Mouse (Mus musculus) E14TG2a.4 (cell line): ENCODE results near the gene Src.
A peak's percentile ranks its signal among the peaks of the same experiment; 100 is the strongest.

Source experiments
- CTCF ChIP-seq: conservative IDR thresholded peaks from 2 replicates; pipeline ENCODE4 v1.5.1; 2014; ENCODE audit warnings: low read length
- NANOG ChIP-seq: IDR thresholded peaks from 2 replicates; pipeline ENCODE4 v1.6.1; 2014; ENCODE audit warnings: borderline replicate concordance, low read length, mixed read lengths
- POU5F1 ChIP-seq: IDR thresholded peaks from 2 replicates; pipeline ENCODE4 v1.6.1; 2014; ENCODE audit warnings: low read length, borderline replicate concordance

DNA sequence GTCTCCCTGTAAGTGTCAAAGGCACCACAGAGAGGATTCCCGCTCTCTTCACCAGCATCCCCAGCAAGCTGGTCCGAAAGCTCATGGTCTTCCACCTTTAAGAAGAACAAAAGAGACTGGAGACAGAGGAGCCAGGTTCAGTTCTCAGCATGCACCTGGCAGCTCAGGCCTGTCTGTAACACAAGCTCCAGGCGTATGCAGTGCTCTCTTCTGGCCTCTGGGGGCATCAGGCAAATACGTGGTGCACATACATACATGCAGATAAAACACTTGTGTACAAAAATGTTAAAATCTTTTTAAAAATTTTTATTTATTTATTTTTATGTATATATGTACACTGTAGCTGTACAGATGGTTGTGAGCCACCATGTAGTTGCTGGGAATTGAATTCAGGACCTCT is 19.7 kb upstream of the Src start:
- TF ChIP-seq CTCF (peak; percentile 89), NANOG (no peak), POU5F1 (no peak)
